Mouse (Mus musculus) lung, postnatal 0 days (tissue): ENCODE results near the gene Ogfr. TPM values are rescaled to one million over a fixed set of nuclear protein-coding genes. Genes with fewer than 3 reads are reported as not detected.
A peak's percentile ranks its signal among the peaks of the same experiment; 100 is the strongest.

Experiments used
- ATAC-seq: fragments of 200-750 bp; cut with Nextera tagmentation; 2 replicates; pipeline ENCODE4 v1.8.0; 2017; ENCODE audit warnings: moderate library complexity
- DNase-seq: peaks from one replicate; pipeline ENCODE4 v3.0.0-alpha.2; 2016; ENCODE audit warnings: low spot score
- H3K27ac ChIP-seq: fragments of 300-500 bp; sonication (generic); 2 replicates; pipeline ENCODE4 v1.5.1; 2014; ENCODE audit warnings: antibody characterized with exemption, mild to moderate bottlenecking, low read length, mixed read lengths
- H3K27me3 ChIP-seq: fragments of 300-500 bp; sonication (generic); replicated peaks from 2 replicates; pipeline ENCODE4 v1.6.1; 2014; ENCODE audit warnings: low read length, mixed read lengths; ENCODE audit not compliant: insufficient read depth
- H3K36me3 ChIP-seq: fragments of 300-500 bp; sonication (generic); 2 replicates; pipeline ENCODE4 v1.6.1; 2014; ENCODE audit warnings: low read length, mixed read lengths; ENCODE audit not compliant: insufficient read depth
- H3K4me1 ChIP-seq: fragments of 300-500 bp; sonication (generic); 2 replicates; pipeline ENCODE4 v1.6.1; 2014; ENCODE audit warnings: antibody characterized with exemption, low read depth, low read length, mixed read lengths; ENCODE audit not compliant: insufficient read depth
- H3K4me2 ChIP-seq: fragments of 300-500 bp; sonication (generic); replicated peaks from 2 replicates; pipeline ENCODE4 v1.6.1; 2014; ENCODE audit warnings: low read depth, mild to moderate bottlenecking, low read length, moderate library complexity, mixed read lengths
- H3K4me3 ChIP-seq: fragments of 300-500 bp; sonication (generic); 2 replicates; pipeline ENCODE4 v1.5.1; 2014; ENCODE audit warnings: low read depth, low read length
- H3K9ac ChIP-seq: fragments of 300-500 bp; sonication (generic); replicated peaks from 2 replicates; pipeline ENCODE4 v1.6.1; 2014; ENCODE audit warnings: low read depth, mild to moderate bottlenecking
- H3K9me3 ChIP-seq: fragments of 300-500 bp; sonication (generic); 2 replicates; pipeline ENCODE4 v1.6.1; 2016; ENCODE audit warnings: low read length, mixed read lengths
- CTCF ChIP-seq: IDR thresholded peaks from 2 replicates; pipeline ENCODE4 v1.5.1; 2016; ENCODE audit warnings: antibody characterized with exemption, mild to moderate bottlenecking
- EP300 ChIP-seq: IDR thresholded peaks from 2 replicates; pipeline ENCODE4 v1.6.1; 2016; ENCODE audit warnings: antibody characterized with exemption, mild to moderate bottlenecking, control low read depth
- WGBS: fragments of 180-500 bp; shearing (Covaris S2); extraction: QIAGEN DNeasy Blood & Tissue Kit; methylation state at CpG from one replicate; pipeline ENCODE4 v1.1.7; 2014; 5-methylcytosine and 5-hydroxymethylcytosine counted together
- polyA plus RNA-seq: library from polyadenylated mRNA; unstranded; fragments of >200 nt; fragmentation: Nextera tagmentation; extraction: Ambion mirVana; gene quantifications from 2 replicates; pipeline ENCODE4 v1.2.1, GENCODE M21; 2015

Ogfr gene
- polyA plus RNA-seq, 1 experiment from 2014 or later: 38.3 TPM

DNA sequence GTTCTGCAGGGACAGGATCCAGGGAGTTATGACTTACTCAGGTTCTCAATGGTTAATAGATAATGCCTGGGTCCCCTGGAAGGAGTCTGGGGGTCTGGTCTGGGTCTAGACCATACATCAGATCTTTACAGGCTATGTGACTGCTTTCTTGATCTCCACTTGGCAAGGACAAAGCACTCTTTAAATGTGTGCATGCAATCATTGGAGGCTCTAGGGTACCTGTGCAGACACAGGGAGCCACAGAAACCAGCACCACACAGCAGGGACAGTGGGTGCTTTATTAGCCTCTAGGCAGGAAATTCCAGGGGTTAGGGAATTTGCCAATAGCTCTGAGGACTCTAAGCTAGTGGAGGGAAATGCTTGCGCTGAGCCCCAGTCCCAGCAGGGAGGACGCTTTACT is 22.8 kb downstream of the Ogfr start:
- TF ChIP-seq EP300 (no peak), CTCF (no peak)
- H3K4me1 ChIP-seq: no peaks in the 10 kb centered on the region
- DNase-seq: no peak
- no peak overlapping the region for H3K4me2 ChIP-seq
- no peak overlapping the region for H3K9ac ChIP-seq
- no peak overlapping the region for H3K4me3 ChIP-seq
- no peaks in the 10 kb centered on the region for H3K27me3 ChIP-seq
- ATAC-seq: no peak
- H3K27ac ChIP-seq: no peak overlapping the region
- 61% methylated on average over 2 of the region's 2 CpGs for WGBS
- H3K36me3 ChIP-seq: no peaks in the 10 kb centered on the region
- H3K9me3 ChIP-seq: no peaks in the 10 kb centered on the region

GRCm38 (mm10) chr2:180641576-180642554 is 52.8 kb downstream of the Ogfr start:
- H3K4me1 ChIP-seq: no peaks in the 10 kb centered on the region
- H3K9me3 ChIP-seq: peaks cover 13% of the 10 kb centered on the region
- H3K4me2 ChIP-seq: peak overlapping the region; percentile 38
- peak overlapping the region; percentile 15 for H3K4me3 ChIP-seq
- DNase-seq: no peak
- 2% methylated on average over 69 of the region's 112 CpGs for WGBS
- TF ChIP-seq CTCF (no peak), EP300 (no peak)
- no peaks in the 10 kb centered on the region for H3K36me3 ChIP-seq
- no peak overlapping the region for H3K27ac ChIP-seq
- H3K27me3 ChIP-seq: peaks cover 20% of the 10 kb centered on the region; the same call in 1 of the 2 replicates
- H3K9ac ChIP-seq: no peak overlapping the region
- ATAC-seq: peak; percentile 52; the same call in 1 of the 2 replicates

GRCm38 (mm10) chr2:180642555-180643260 is 53.7 kb downstream of the Ogfr start, which contains the start of gene Tcfl5:
Gene Tcfl5 (minus strand): TSS chr2:180642708.
- WGBS: 7% methylated on average over 16 of the region's 56 CpGs
- Histone ChIP-seq H3K36me3 (no peaks in the 10 kb centered on the region), H3K27me3 (peaks cover 20% of the 10 kb centered on the region; the same call in 1 of the 2 replicates), H3K9ac (no peak within 1 kb of the TSS), H3K4me2 (peak within 1 kb of the TSS; percentile 38), H3K4me3 (peak within 1 kb of the TSS; percentile 15), H3K9me3 (peaks cover 13% of the 10 kb centered on the region), H3K27ac (no peak within 1 kb of the TSS), H3K4me1 (no peaks in the 10 kb centered on the region)
- no peak for ATAC-seq
- TF ChIP-seq CTCF (no peak), EP300 (no peak)
- no peak for DNase-seq

DNA sequence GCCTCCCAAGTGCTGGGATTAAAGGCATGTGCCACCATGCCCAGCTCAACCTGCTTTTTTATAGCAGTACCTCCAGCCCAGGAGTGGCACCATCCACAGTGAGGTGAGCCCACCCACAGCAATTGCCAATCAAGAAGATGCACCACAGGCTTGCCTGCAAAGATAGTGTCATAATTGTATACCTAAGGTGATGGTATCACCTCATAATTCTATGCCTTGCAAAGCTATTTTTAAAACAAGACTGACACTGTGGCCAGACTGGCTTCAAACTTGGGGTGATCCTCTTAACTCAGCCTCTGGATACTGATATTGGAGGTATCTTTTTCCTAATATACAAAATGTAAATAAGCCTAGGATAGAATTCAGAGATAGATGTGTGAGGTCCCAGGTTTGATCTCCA is 54.6 kb downstream of the Ogfr start:
- no peaks in the 10 kb centered on the region for H3K36me3 ChIP-seq
- DNase-seq (no peak), ATAC-seq (no peak)
- no peaks in the 10 kb centered on the region for H3K4me1 ChIP-seq
- no peak overlapping the region for H3K27ac ChIP-seq
- H3K27me3 ChIP-seq: peaks cover 20% of the 10 kb centered on the region; the same call in 1 of the 2 replicates
- H3K9ac ChIP-seq: no peak overlapping the region
- H3K4me2 ChIP-seq: no peak overlapping the region
- peaks cover 13% of the 10 kb centered on the region for H3K9me3 ChIP-seq
- H3K4me3 ChIP-seq: no peak overlapping the region
- TF ChIP-seq CTCF (no peak), EP300 (no peak)

Other genes starting within 250 kb of the Ogfr start
- 0.20 and 0.21 TPM in 2 replicates for gene Slco4a1, start 133.0 kb upstream of the Ogfr start, polyA plus RNA-seq
- 0.05 and 0.06 TPM in 2 replicates for gene Ntsr1, start 89.3 kb upstream of the Ogfr start, polyA plus RNA-seq
- gene Mrgbp, start 7.9 kb upstream of the Ogfr start, polyA plus RNA-seq: 20.5 and 22.4 TPM in 2 replicates
- gene Col9a3, start 8.5 kb downstream of the Ogfr start, polyA plus RNA-seq: 0.30 and 0.33 TPM in 2 replicates
- gene Tcfl5, start 53.5 kb downstream of the Ogfr start, polyA plus RNA-seq: not detected in 2 replicates
- gene Dido1, start 120.8 kb downstream of the Ogfr start, polyA plus RNA-seq: 14.9 and 16.3 TPM in 2 replicates
- gene Gid8, start 120.9 kb downstream of the Ogfr start, polyA plus RNA-seq: 38.7 and 38.8 TPM in 2 replicates
- 1.4 and 1.7 TPM in 2 replicates for gene Slc17a9, start 136.0 kb downstream of the Ogfr start, polyA plus RNA-seq
- gene Bhlhe23, start 187.7 kb downstream of the Ogfr start, polyA plus RNA-seq: not detected in 2 replicates